Mouse (Mus musculus) heart, embryonic 13.5 days (tissue): ENCODE measurements around the gene Myom3. TPM values are rescaled to one million over a fixed set of nuclear protein-coding genes. Genes with fewer than 3 reads are reported as not detected.

Experiments
- ATAC-seq: fragments of 200-750 bp; cut with Nextera tagmentation; 2 replicates; pipeline ENCODE4 v1.8.0; 2017; ENCODE audit warnings: moderate TSS enrichment; ENCODE audit not compliant: insufficient number of reproducible peaks, low FRiP score, low TSS enrichment; ENCODE audit errors: extremely low read depth
- H3K27ac ChIP-seq: fragments of 300-500 bp; sonication (generic); replicated peaks from 2 replicates; pipeline ENCODE4 v1.5.1; 2015; ENCODE audit warnings: moderate library complexity, mild to moderate bottlenecking, inconsistent platforms
- H3K27me3 ChIP-seq: fragments of 300-500 bp; sonication (generic); replicated peaks from 2 replicates; pipeline ENCODE4 v1.6.1; 2015; ENCODE audit warnings: mild to moderate bottlenecking, inconsistent platforms
- H3K36me3 ChIP-seq: fragments of 300-500 bp; sonication (generic); 2 replicates; pipeline ENCODE4 v1.6.1; 2015; ENCODE audit warnings: mild to moderate bottlenecking, inconsistent platforms
- H3K4me1 ChIP-seq: fragments of 300-500 bp; sonication (generic); 2 replicates; pipeline ENCODE4 v1.6.1; 2015; ENCODE audit warnings: inconsistent platforms
- H3K4me2 ChIP-seq: fragments of 300-500 bp; sonication (generic); 2 replicates; pipeline ENCODE4 v1.6.1; 2015; ENCODE audit warnings: inconsistent platforms, mild to moderate bottlenecking, moderate library complexity
- H3K4me3 ChIP-seq: fragments of 300-500 bp; sonication (generic); 2 replicates; pipeline ENCODE4 v1.5.1; 2015; ENCODE audit warnings: moderate library complexity, mild to moderate bottlenecking, inconsistent platforms
- H3K9ac ChIP-seq: fragments of 300-500 bp; sonication (generic); 2 replicates; pipeline ENCODE4 v1.6.1; 2015; ENCODE audit warnings: inconsistent platforms, mild to moderate bottlenecking, moderate library complexity
- H3K9me3 ChIP-seq: fragments of 300-500 bp; sonication (generic); 2 replicates; pipeline ENCODE4 v1.6.1; 2016; ENCODE audit warnings: inconsistent platforms
- WGBS: fragments of 180-500 bp; shearing (Covaris S2); methylation state at CpG from one replicate; pipeline ENCODE4 v1.1.7; 2015; ENCODE audit warnings: mixed read lengths; 5-methylcytosine and 5-hydroxymethylcytosine counted together
- polyA plus RNA-seq: library from polyadenylated mRNA; unstranded; fragments of >200 nt; fragmentation: Nextera tagmentation; extraction: Ambion mirVana; gene quantifications from 2 replicates; pipeline ENCODE4 v1.2.1, GENCODE M21; 2015

The Myom3 gene
- polyA plus RNA-seq, 1 experiment from 2014 or later: 0.23 TPM

GRCm38 (mm10) chr4:135814896-135815295 is 55.4 kb downstream of the Myom3 start:
- ATAC-seq: no peak
- Histone ChIP-seq H3K27me3 (no peaks in the 10 kb centered on the region), H3K9me3 (peaks cover 3% of the 10 kb centered on the region; the same call in 1 of the 2 replicates), H3K4me2 (no peak overlapping the region), H3K9ac (no peak overlapping the region), H3K36me3 (no peaks in the 10 kb centered on the region), H3K4me3 (no peak overlapping the region), H3K27ac (no peak overlapping the region), H3K4me1 (0 out of 2 replicates have a peak, but pooled peaks cover 8% of the 10 kb centered on the region)
- 76% methylated on average over 7 of the region's 7 CpGs for WGBS

GRCm38 (mm10) chr4:135816905-135817622 is 57.5 kb downstream of the Myom3 start:
- 29% methylated on average over 12 of the region's 12 CpGs for WGBS
- no peak for ATAC-seq

GRCm38 (mm10) chr4:135818366-135818765 is 58.9 kb downstream of the Myom3 start:
- no peak overlapping the region for H3K9ac ChIP-seq
- 0 out of 2 replicates have a peak, but pooled peaks cover 7% of the 10 kb centered on the region for H3K4me1 ChIP-seq
- H3K4me3 ChIP-seq: no peak overlapping the region
- no peak for ATAC-seq
- H3K9me3 ChIP-seq: no peaks in the 10 kb centered on the region
- WGBS: 91% methylated on average over 3 of the region's 3 CpGs
- no peak overlapping the region for H3K4me2 ChIP-seq
- no peak overlapping the region for H3K27ac ChIP-seq
- no peaks in the 10 kb centered on the region for H3K36me3 ChIP-seq
- no peaks in the 10 kb centered on the region for H3K27me3 ChIP-seq

More at GRCm38 (mm10) chr4:135816905-135817622, 57.5 kb downstream of the Myom3 start:
- H3K27me3 ChIP-seq: no peaks in the 10 kb centered on the region
- no peak overlapping the region for H3K27ac ChIP-seq
- no peak overlapping the region for H3K4me3 ChIP-seq
- peaks cover 3% of the 10 kb centered on the region; the same call in 1 of the 2 replicates for H3K9me3 ChIP-seq
- no peaks in the 10 kb centered on the region for H3K36me3 ChIP-seq
- H3K4me2 ChIP-seq: no peak overlapping the region
- H3K4me1 ChIP-seq: 0 out of 2 replicates have a peak, but pooled peaks cover 7% of the 10 kb centered on the region
- no peak overlapping the region for H3K9ac ChIP-seq

GRCm38 (mm10) chr4:135819826-135820526 is 60.5 kb downstream of the Myom3 start:
- Histone ChIP-seq H3K27ac (peak overlapping the region; percentile 69), H3K36me3 (no peaks in the 10 kb centered on the region), H3K9me3 (no peaks in the 10 kb centered on the region), H3K4me1 (peaks cover 7% of the 10 kb centered on the region; the same call in 1 of the 2 replicates), H3K27me3 (no peaks in the 10 kb centered on the region), H3K9ac (no peak overlapping the region), H3K4me2 (no peak overlapping the region; the same call in 1 of the 2 replicates), H3K4me3 (no peak overlapping the region)
- no peak for ATAC-seq
- WGBS: 45% methylated on average over 17 of the region's 17 CpGs

- no peak overlapping the region for H3K4me2 ChIP-seq
- no peak overlapping the region for H3K4me3 ChIP-seq
- no peak for ATAC-seq
- H3K9me3 ChIP-seq: no peaks in the 10 kb centered on the region
- H3K27ac ChIP-seq: no peak overlapping the region
- H3K36me3 ChIP-seq: no peaks in the 10 kb centered on the region
- 76% methylated on average over 4 of the region's 4 CpGs for WGBS
- peaks cover 7% of the 10 kb centered on the region; the same call in 1 of the 2 replicates for H3K4me1 ChIP-seq
- H3K9ac ChIP-seq: no peak overlapping the region
- no peaks in the 10 kb centered on the region for H3K27me3 ChIP-seq
Measured at GRCm38 (mm10) chr4:135821772-135822171, 62.3 kb downstream of the Myom3 start.

- no peak overlapping the region for H3K27ac ChIP-seq
- H3K4me1 ChIP-seq: peaks cover 12% of the 10 kb centered on the region
- no peak overlapping the region for H3K9ac ChIP-seq
- H3K4me3 ChIP-seq: no peak overlapping the region
- no peaks in the 10 kb centered on the region for H3K36me3 ChIP-seq
- no peak for ATAC-seq
- no peak overlapping the region for H3K4me2 ChIP-seq
- H3K27me3 ChIP-seq: no peaks in the 10 kb centered on the region
- no peaks in the 10 kb centered on the region for H3K9me3 ChIP-seq
- WGBS: 69% methylated on average over 2 of the region's 2 CpGs
Measured at GRCm38 (mm10) chr4:135823298-135823697, 63.8 kb downstream of the Myom3 start.

GRCm38 (mm10) chr4:135824254-135824653 is 64.7 kb downstream of the Myom3 start:
- WGBS: 43% methylated on average over 8 of the region's 8 CpGs
- ATAC-seq: no peak
- 0 out of 2 replicates have a peak overlapping the region, but pooled peaks have one; percentile 30 for H3K27ac ChIP-seq

GRCm38 (mm10) chr4:135828491-135828890 is 69.0 kb downstream of the Myom3 start:
- H3K4me3 ChIP-seq: 0 out of 2 replicates have a peak overlapping the region, but pooled peaks have one; percentile 1
- 12% methylated on average over 11 of the region's 11 CpGs for WGBS
- no peaks in the 10 kb centered on the region for H3K36me3 ChIP-seq
- peak overlapping the region; percentile 67 for H3K9ac ChIP-seq
- peaks cover 28% of the 10 kb centered on the region for H3K4me1 ChIP-seq
- no peaks in the 10 kb centered on the region for H3K9me3 ChIP-seq
- H3K27me3 ChIP-seq: no peaks in the 10 kb centered on the region
- peak overlapping the region; percentile 48 for H3K4me2 ChIP-seq
- peak; percentile 51; the same call in 1 of the 2 replicates for ATAC-seq
- H3K27ac ChIP-seq: peak overlapping the region; percentile 96

More at GRCm38 (mm10) chr4:135824254-135824653, 64.7 kb downstream of the Myom3 start:
- H3K36me3 ChIP-seq: no peaks in the 10 kb centered on the region
- no peak overlapping the region for H3K9ac ChIP-seq
- no peak overlapping the region for H3K4me2 ChIP-seq
- H3K4me1 ChIP-seq: peaks cover 22% of the 10 kb centered on the region
- no peaks in the 10 kb centered on the region for H3K27me3 ChIP-seq
- H3K4me3 ChIP-seq: no peak overlapping the region
- no peaks in the 10 kb centered on the region for H3K9me3 ChIP-seq

- Histone ChIP-seq H3K4me1 (peaks cover 28% of the 10 kb centered on the region), H3K9ac (no peak overlapping the region), H3K9me3 (no peaks in the 10 kb centered on the region), H3K36me3 (no peaks in the 10 kb centered on the region), H3K4me2 (no peak overlapping the region), H3K27ac (no peak overlapping the region), H3K27me3 (no peaks in the 10 kb centered on the region), H3K4me3 (no peak overlapping the region)
- no peak for ATAC-seq
- 67% methylated on average over 11 of the region's 11 CpGs for WGBS
Measured at GRCm38 (mm10) chr4:135832070-135832469, 72.6 kb downstream of the Myom3 start.

- Histone ChIP-seq H3K4me2 (no peak overlapping the region), H3K9ac (no peak overlapping the region), H3K9me3 (no peaks in the 10 kb centered on the region), H3K4me1 (peaks cover 22% of the 10 kb centered on the region), H3K27ac (no peak overlapping the region), H3K4me3 (no peak overlapping the region), H3K36me3 (no peaks in the 10 kb centered on the region), H3K27me3 (no peaks in the 10 kb centered on the region)
- 70% methylated on average over 12 of the region's 12 CpGs for WGBS
- ATAC-seq: no peak
Measured at GRCm38 (mm10) chr4:135833301-135834123, 74.0 kb downstream of the Myom3 start.
